ENCODE assay signal across 16 mouse cellular contexts in the genomic region with DNA sequence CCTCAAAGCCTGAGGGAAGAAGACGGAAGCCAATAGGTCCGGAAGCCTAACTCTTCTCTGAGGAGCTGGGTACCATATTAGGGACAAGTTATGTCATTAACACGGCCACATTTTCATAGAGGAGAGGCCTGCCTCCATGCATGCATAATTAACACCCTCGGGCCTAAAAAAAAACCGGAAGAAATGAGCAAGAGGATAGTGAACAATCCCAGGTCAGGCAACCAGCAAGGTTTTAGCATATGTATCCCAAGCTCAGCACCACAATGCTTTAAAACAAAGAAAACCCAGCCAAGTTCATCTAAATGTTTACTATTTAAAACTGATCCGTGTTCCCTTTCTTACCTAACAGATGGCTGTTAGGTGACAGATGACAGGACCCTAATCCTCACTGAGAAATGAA. TPM values are rescaled to one million over a fixed set of nuclear protein-coding genes. Genes with fewer than 3 reads are reported as not detected.
DNase-seq lines count a peak whose midpoint lies in the region; ATAC-seq lines count a peak whose summit lies in the region.
"Had no signal": no experiment of that assay in that cellular context is flagged by ENCODE, and none has a peak within 500 bp of the region (broad histone marks: within the 10 kb centered on the region; RNA-seq: fewer than 3 reads in every experiment).

No protein-coding gene starts in this region.

- peaks cover 20% of the 10 kb centered on the region for H3K36me3 ChIP-seq in heart, embryonic 13.5 days
- peaks cover 7% of the 10 kb centered on the region for H3K36me3 ChIP-seq in heart, embryonic 12.5 days
- H3K36me3 ChIP-seq in neural tube, embryonic 12.5 days: peaks cover 3% of the 10 kb centered on the region; the same call in 1 of the 2 replicates
- no peaks in the 10 kb centered on the region for H3K36me3 ChIP-seq in neural tube, embryonic 15.5 days
- peaks cover 11% of the 10 kb centered on the region for H3K36me3 ChIP-seq in hindbrain, embryonic 12.5 days
- H3K36me3 ChIP-seq: G1E had no signal

- DNase-seq in adrenal gland, adult 8-10 months: no peak
- no peak for DNase-seq in yolk sac, embryonic 10.5 days (ENCODE audit: low spot score)
- DNase-seq in cerebellum, postnatal 14 days: no peak
- DNase-seq: cerebellum, postnatal 36 days; kidney, adult 18-20 months; lung, adult 2 months; retina, postnatal 1 day; spleen, adult 18-20 months had no signal

- H3K4me1 ChIP-seq in heart, embryonic 13.5 days: peaks cover 10% of the 10 kb centered on the region
- peaks cover 4% of the 10 kb centered on the region; the same call in 1 of the 2 replicates for H3K4me1 ChIP-seq in heart, embryonic 12.5 days (replicated peaks)
- peaks cover 24% of the 10 kb centered on the region for H3K4me1 ChIP-seq in neural tube, embryonic 12.5 days
- H3K4me1 ChIP-seq in neural tube, embryonic 15.5 days: peaks cover 29% of the 10 kb centered on the region
- peaks cover 32% of the 10 kb centered on the region for H3K4me1 ChIP-seq in hindbrain, embryonic 12.5 days

- 70% methylated on average over 6 of the region's 6 CpGs for WGBS in heart, embryonic 13.5 days
- WGBS in heart, embryonic 12.5 days: 73% methylated on average over 6 of the region's 6 CpGs
- WGBS in neural tube, embryonic 12.5 days: 63% methylated on average over 6 of the region's 6 CpGs
- WGBS in neural tube, embryonic 15.5 days: 48% methylated on average over 6 of the region's 6 CpGs
- WGBS in hindbrain, embryonic 12.5 days: 54% methylated on average over 6 of the region's 6 CpGs

- H3K9me3 ChIP-seq in heart, embryonic 13.5 days: no peaks in the 10 kb centered on the region
- H3K9me3 ChIP-seq in heart, embryonic 12.5 days (replicated peaks): peaks cover 3% of the 10 kb centered on the region; the same call in 1 of the 2 replicates
- no peaks in the 10 kb centered on the region for H3K9me3 ChIP-seq in neural tube, embryonic 12.5 days
- H3K9me3 ChIP-seq in neural tube, embryonic 15.5 days (replicated peaks): no peaks in the 10 kb centered on the region
- H3K9me3 ChIP-seq in hindbrain, embryonic 12.5 days (replicated peaks): no peaks in the 10 kb centered on the region
- H3K9me3 ChIP-seq: G1E had no signal

- H3K4me3 ChIP-seq in heart, embryonic 13.5 days: no peak overlapping the region
- no peak overlapping the region for H3K4me3 ChIP-seq in heart, embryonic 12.5 days
- no peak overlapping the region; the same call in 1 of the 2 replicates for H3K4me3 ChIP-seq in neural tube, embryonic 12.5 days
- H3K4me3 ChIP-seq in neural tube, embryonic 15.5 days (replicated peaks): no peak overlapping the region
- H3K4me3 ChIP-seq in hindbrain, embryonic 12.5 days: no peak overlapping the region
- H3K4me3 ChIP-seq: layer of hippocampus, adult 2 months had no signal

- peak overlapping the region; percentile 96 for H3K4me2 ChIP-seq in heart, embryonic 13.5 days
- no peak overlapping the region for H3K4me2 ChIP-seq in heart, embryonic 12.5 days
- peak overlapping the region; percentile 93 for H3K4me2 ChIP-seq in neural tube, embryonic 12.5 days (replicated peaks)
- H3K4me2 ChIP-seq in neural tube, embryonic 15.5 days: no peak overlapping the region
- peak overlapping the region; percentile 88 for H3K4me2 ChIP-seq in hindbrain, embryonic 12.5 days (replicated peaks)

- ATAC-seq in heart, embryonic 13.5 days (ENCODE audit: extremely low read depth, insufficient number of reproducible peaks, low FRiP score, low TSS enrichment): no peak
- ATAC-seq in heart, embryonic 12.5 days (ENCODE audit: insufficient number of reproducible peaks, low FRiP score): no peak
- ATAC-seq in neural tube, embryonic 12.5 days (ENCODE audit: low FRiP score, low read depth): no peak
- no peak for ATAC-seq in neural tube, embryonic 15.5 days (ENCODE audit: low FRiP score)
- no peak for ATAC-seq in hindbrain, embryonic 12.5 days (ENCODE audit: low FRiP score)
- ATAC-seq: activated CD4-positive, CD25-positive, alpha-beta regulatory T cell, adult 4 months had no signal

- peaks cover 37% of the 10 kb centered on the region for H3K27me3 ChIP-seq in heart, embryonic 13.5 days (replicated peaks)
- H3K27me3 ChIP-seq in heart, embryonic 12.5 days (replicated peaks): peaks cover 22% of the 10 kb centered on the region
- no peaks in the 10 kb centered on the region for H3K27me3 ChIP-seq in neural tube, embryonic 12.5 days (replicated peaks)
- no peaks in the 10 kb centered on the region for H3K27me3 ChIP-seq in neural tube, embryonic 15.5 days (replicated peaks)
- no peaks in the 10 kb centered on the region for H3K27me3 ChIP-seq in hindbrain, embryonic 12.5 days

- no peak overlapping the region for H3K27ac ChIP-seq in heart, embryonic 13.5 days (replicated peaks)
- H3K27ac ChIP-seq in heart, embryonic 12.5 days (ENCODE audit: poor library complexity, severe bottlenecking): no peak overlapping the region
- no peak overlapping the region for H3K27ac ChIP-seq in neural tube, embryonic 12.5 days
- no peak overlapping the region for H3K27ac ChIP-seq in neural tube, embryonic 15.5 days (replicated peaks)
- no peak overlapping the region for H3K27ac ChIP-seq in hindbrain, embryonic 12.5 days
- H3K27ac ChIP-seq: layer of hippocampus, adult 2 months had no signal

- no peak overlapping the region for H3K9ac ChIP-seq in heart, embryonic 13.5 days
- no peak overlapping the region for H3K9ac ChIP-seq in heart, embryonic 12.5 days
- H3K9ac ChIP-seq in neural tube, embryonic 12.5 days: no peak overlapping the region
- no peak overlapping the region for H3K9ac ChIP-seq in neural tube, embryonic 15.5 days (replicated peaks)
- H3K9ac ChIP-seq in hindbrain, embryonic 12.5 days: no peak overlapping the region

RNA-seq across cellular contexts. Expression of gene Rai14, which starts 3.2 kb away (rescaled TPM):
- polyA plus RNA-seq in heart, embryonic 13.5 days (2015; fragmentation: Nextera tagmentation; extraction: Ambion mirVana): 15.3 and 17.1 TPM in 2 replicates
- polyA plus RNA-seq in heart, embryonic 12.5 days (2016; fragmentation: Nextera tagmentation; extraction: Ambion mirVana): 25.6 and 27.5 TPM in 2 replicates
- 63.0 and 63.3 TPM in 2 replicates for polyA plus RNA-seq in neural tube, embryonic 12.5 days (2016; fragmentation: Nextera tagmentation; extraction: Ambion mirVana)
- polyA plus RNA-seq in neural tube, embryonic 15.5 days (2015; fragmentation: Nextera tagmentation; extraction: Ambion mirVana): 10.2 and 13.2 TPM in 2 replicates
- 64.9 and 70.5 TPM in 2 replicates for polyA plus RNA-seq in hindbrain, embryonic 12.5 days (2016; fragmentation: Nextera tagmentation; extraction: Ambion mirVana)
- 10 to 100 TPM; 23.7 to 42.1 (median 28.6) TPM for total RNA-seq in adrenal gland, adult 8-10 months (2022)
- polyA plus RNA-seq: G1E had no signal

Comparison
In these comparisons a context has a peak if more than half of its experiments do, and no peak if none do; other contexts are left out.
1. H3K4me2 ChIP-seq: peak in heart, embryonic 13.5 days (single experiment), neural tube, embryonic 12.5 days (single experiment) and hindbrain, embryonic 12.5 days (single experiment); none in heart, embryonic 12.5 days (single experiment) and neural tube, embryonic 15.5 days (single experiment).